Mouse (Mus musculus) hindbrain, embryonic 14.5 days (tissue): Measurements from ENCODE around the gene Slc39a11. TPM values are rescaled to one million over a fixed set of nuclear protein-coding genes. Genes with fewer than 3 reads are reported as not detected.
A peak's percentile ranks its signal among the peaks of the same experiment; 100 is the strongest.

Source experiments
- ATAC-seq: fragments of 200-750 bp; cut with Nextera tagmentation; 2 replicates; pipeline ENCODE4 v1.8.0; 2017; ENCODE audit warnings: moderate number of reproducible peaks, mild to moderate bottlenecking, moderate TSS enrichment, moderate library complexity; ENCODE audit not compliant: low FRiP score
- DNase-seq: peaks from one replicate; pipeline ENCODE4 v3.0.0-alpha.2; 2015; ENCODE audit warnings: low spot score
- H3K27ac ChIP-seq: fragments of 300-500 bp; sonication (generic); 2 replicates; pipeline ENCODE4 v1.5.1; 2014; ENCODE audit warnings: mild to moderate bottlenecking, moderate library complexity
- H3K27me3 ChIP-seq: fragments of 300-500 bp; sonication (generic); 2 replicates; pipeline ENCODE4 v1.6.1; 2014; ENCODE audit warnings: mild to moderate bottlenecking, low read length, mixed read lengths; ENCODE audit not compliant: control insufficient read depth, insufficient read depth
- H3K36me3 ChIP-seq: fragments of 300-500 bp; sonication (generic); replicated peaks from 2 replicates; pipeline ENCODE4 v1.6.1; 2014; ENCODE audit not compliant: control insufficient read depth, insufficient read depth
- H3K4me1 ChIP-seq: fragments of 300-500 bp; sonication (generic); replicated peaks from 2 replicates; pipeline ENCODE4 v1.6.1; 2014; ENCODE audit warnings: antibody characterized with exemption, low read length, mixed read lengths; ENCODE audit not compliant: control insufficient read depth, insufficient read depth
- H3K4me2 ChIP-seq: fragments of 300-500 bp; sonication (generic); replicated peaks from 2 replicates; pipeline ENCODE4 v1.6.1; 2014; ENCODE audit warnings: mild to moderate bottlenecking, moderate library complexity
- H3K4me3 ChIP-seq: fragments of 300-500 bp; sonication (generic); replicated peaks from 2 replicates; pipeline ENCODE4 v1.5.1; 2014; ENCODE audit warnings: mild to moderate bottlenecking, low read length
- H3K9ac ChIP-seq: fragments of 300-500 bp; sonication (generic); 2 replicates; pipeline ENCODE4 v1.6.1; 2014
- H3K9me3 ChIP-seq: fragments of 300-500 bp; sonication (generic); 2 replicates; pipeline ENCODE4 v1.6.1; 2016; ENCODE audit warnings: low read length; ENCODE audit not compliant: control insufficient read depth
- WGBS: fragments of 180-500 bp; shearing (Covaris S2); extraction: QIAGEN DNeasy Blood & Tissue Kit; methylation state at CpG from one replicate; pipeline ENCODE4 v1.1.7; 2014; 5-methylcytosine and 5-hydroxymethylcytosine counted together
- polyA plus RNA-seq: library from polyadenylated mRNA; unstranded; fragments of >200 nt; fragmentation: Nextera tagmentation; extraction: Ambion mirVana; gene quantifications from 2 replicates; pipeline ENCODE4 v1.2.1, GENCODE M21; 2014

Gene Slc39a11
- polyA plus RNA-seq, 1 experiment from 2014 or later, result 25.5 TPM

GRCm38 (mm10) chr11:113292906-113293614 lies 356.8 kb downstream of the Slc39a11 start:
- Histone ChIP-seq H3K27me3 (no peaks in the 10 kb centered on the region), H3K9ac (no peak overlapping the region), H3K4me3 (no peak overlapping the region), H3K4me2 (no peak overlapping the region), H3K27ac (no peak overlapping the region), H3K4me1 (0 out of 2 replicates have a peak, but pooled peaks cover 16% of the 10 kb centered on the region), H3K9me3 (no peaks in the 10 kb centered on the region), H3K36me3 (no peaks in the 10 kb centered on the region)
- no peak for DNase-seq
- 77% methylated on average over 13 of the region's 13 CpGs for WGBS
- ATAC-seq, result no peak

GRCm38 (mm10) chr11:113291781-113292714 lies 357.8 kb downstream of the Slc39a11 start:
- Histone ChIP-seq H3K4me3 (no peak overlapping the region), H3K27ac (no peak overlapping the region), H3K36me3 (no peaks in the 10 kb centered on the region), H3K27me3 (no peaks in the 10 kb centered on the region), H3K9ac (no peak overlapping the region), H3K4me2 (no peak overlapping the region), H3K4me1 (0 out of 2 replicates have a peak, but pooled peaks cover 14% of the 10 kb centered on the region), H3K9me3 (no peaks in the 10 kb centered on the region)
- ATAC-seq, result 0 out of 2 replicates have a peak, but pooled peaks have one; percentile 31
- DNase-seq, result no peak
- WGBS, result 42% methylated on average over 17 of the region's 17 CpGs

GRCm38 (mm10) chr11:113290911-113291310 lies 359.0 kb downstream of the Slc39a11 start:
- H3K4me2 ChIP-seq, result no peak overlapping the region
- H3K36me3 ChIP-seq, result no peaks in the 10 kb centered on the region
- DNase-seq (no peak), ATAC-seq (no peak)
- no peak overlapping the region for H3K9ac ChIP-seq
- no peak overlapping the region for H3K27ac ChIP-seq
- H3K4me1 ChIP-seq, result 0 out of 2 replicates have a peak, but pooled peaks cover 14% of the 10 kb centered on the region
- H3K27me3 ChIP-seq, result no peaks in the 10 kb centered on the region
- 84% methylated on average over 14 of the region's 14 CpGs for WGBS
- no peaks in the 10 kb centered on the region for H3K9me3 ChIP-seq
- H3K4me3 ChIP-seq, result no peak overlapping the region

- no peak overlapping the region for H3K27ac ChIP-seq
- no peak overlapping the region for H3K9ac ChIP-seq
Measured at GRCm38 (mm10) chr11:113284951-113285741, 364.7 kb downstream of the Slc39a11 start.

GRCm38 (mm10) chr11:113283376-113283811 lies 366.5 kb downstream of the Slc39a11 start:
- no peak overlapping the region for H3K9ac ChIP-seq
- no peaks in the 10 kb centered on the region for H3K36me3 ChIP-seq
- no peak overlapping the region for H3K27ac ChIP-seq
- H3K9me3 ChIP-seq, result no peaks in the 10 kb centered on the region
- DNase-seq (no peak), ATAC-seq (no peak)
- H3K4me1 ChIP-seq, result peaks cover 10% of the 10 kb centered on the region
- H3K4me3 ChIP-seq, result no peak overlapping the region
- no peak overlapping the region for H3K4me2 ChIP-seq
- 46% methylated on average over 11 of the region's 11 CpGs for WGBS
- H3K27me3 ChIP-seq, result no peaks in the 10 kb centered on the region

More at GRCm38 (mm10) chr11:113284951-113285741, 364.7 kb downstream of the Slc39a11 start:
- Histone ChIP-seq H3K4me1 (peaks cover 10% of the 10 kb centered on the region), H3K36me3 (no peaks in the 10 kb centered on the region), H3K4me3 (no peak overlapping the region), H3K27me3 (no peaks in the 10 kb centered on the region), H3K9me3 (no peaks in the 10 kb centered on the region), H3K4me2 (peak overlapping the region; percentile 25)
- DNase-seq, result no peak
- no peak; the same call in 1 of the 2 replicates for ATAC-seq
- 54% methylated on average over 27 of the region's 27 CpGs for WGBS

- Histone ChIP-seq H3K4me1 (peaks cover 12% of the 10 kb centered on the region), H3K36me3 (no peaks in the 10 kb centered on the region), H3K4me3 (no peak overlapping the region), H3K27me3 (no peaks in the 10 kb centered on the region), H3K9me3 (no peaks in the 10 kb centered on the region), H3K9ac (no peak overlapping the region), H3K27ac (no peak overlapping the region), H3K4me2 (no peak overlapping the region)
- WGBS, result 81% methylated on average over 6 of the region's 6 CpGs
- no peak for DNase-seq
- no peak for ATAC-seq
Measured at GRCm38 (mm10) chr11:113278238-113278637, 371.6 kb downstream of the Slc39a11 start.

GRCm38 (mm10) chr11:113277034-113277612 lies 372.8 kb downstream of the Slc39a11 start:
- no peak for ATAC-seq
- Histone ChIP-seq H3K9ac (no peak overlapping the region), H3K27ac (0 out of 2 replicates have a peak overlapping the region, but pooled peaks have one; percentile 26), H3K4me3 (no peak overlapping the region), H3K4me1 (peaks cover 9% of the 10 kb centered on the region; the same call in 1 of the 2 replicates), H3K36me3 (no peaks in the 10 kb centered on the region), H3K4me2 (no peak overlapping the region), H3K9me3 (no peaks in the 10 kb centered on the region), H3K27me3 (no peaks in the 10 kb centered on the region)
- DNase-seq, result no peak
- WGBS, result 54% methylated on average over 10 of the region's 10 CpGs

GRCm38 (mm10) chr11:113276518-113276917 lies 373.4 kb downstream of the Slc39a11 start:
- 89% methylated on average over 8 of the region's 8 CpGs for WGBS
- Histone ChIP-seq H3K4me1 (peaks cover 11% of the 10 kb centered on the region; the same call in 1 of the 2 replicates), H3K9me3 (no peaks in the 10 kb centered on the region), H3K27me3 (no peaks in the 10 kb centered on the region), H3K36me3 (no peaks in the 10 kb centered on the region), H3K4me3 (no peak overlapping the region), H3K4me2 (no peak overlapping the region), H3K27ac (no peak overlapping the region), H3K9ac (no peak overlapping the region)
- ATAC-seq (no peak), DNase-seq (no peak)
